Mouse (Mus musculus) brain, embryonic 14.5 days (tissue): ENCODE results near the gene Aunip.

Experiments used
- CTCF ChIP-seq: fragments of 200-500 bp; IDR thresholded peaks from 2 replicates; pipeline ENCODE4 v1.5.1; 2012; ENCODE audit warnings: inconsistent platforms, mild to moderate bottlenecking, moderate library complexity, borderline replicate concordance; ENCODE audit not compliant: insufficient read depth, insufficient read length; ENCODE audit errors: extremely low read depth
- POLR2A ChIP-seq: fragments of 200-500 bp; IDR thresholded peaks from 2 replicates; pipeline ENCODE4 v1.6.1; 2012; ENCODE audit warnings: mild to moderate bottlenecking, inconsistent platforms, borderline replicate concordance; ENCODE audit not compliant: poor library complexity, insufficient read depth, insufficient read length, severe bottlenecking; ENCODE audit errors: extremely low read depth

DNA sequence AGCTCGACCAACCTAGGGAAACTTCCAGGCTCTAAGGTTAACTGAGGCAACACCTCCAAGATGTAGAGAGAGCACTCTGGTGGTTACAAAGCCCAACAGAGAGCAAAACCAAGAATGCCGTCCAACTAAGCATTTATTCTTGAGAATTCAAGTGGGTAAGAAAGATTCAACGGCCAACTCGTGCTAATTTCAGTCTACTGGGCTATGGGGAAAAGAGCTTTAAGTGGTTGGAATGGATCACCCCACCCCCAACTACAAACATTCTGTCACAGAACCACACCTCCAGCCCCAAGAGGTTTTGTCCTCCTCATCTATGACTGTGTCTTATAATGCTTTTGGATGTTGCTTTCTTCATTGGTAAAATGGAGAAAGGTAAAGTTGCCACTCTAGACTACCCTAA, 22.1 kb downstream of the Aunip start:
- TF ChIP-seq CTCF (no peak), POLR2A (no peak)
